Mouse (Mus musculus): ENCODE results near the gene Nus1. TPM values are rescaled to one million over a fixed set of nuclear protein-coding genes. Genes with fewer than 3 reads are reported as not detected.

Nus1 gene
- total RNA-seq (2021) = 10 to 100 TPM; 30.7 to 34.1 TPM
- long read RNA-seq, experiment 1, full-length matches to known transcripts = 24 of 32 reads
- long read RNA-seq, experiment 1, partial matches to known transcripts = 0 of 32 reads
- long read RNA-seq, experiment 1, other reads (novel, unspliced or antisense) = 8 of 32 reads
- long read RNA-seq, experiment 2, full-length matches to known transcripts = 30 of 35 reads
- long read RNA-seq, experiment 2, partial matches to known transcripts = 0 of 35 reads
- long read RNA-seq, experiment 2, other reads (novel, unspliced or antisense) = 5 of 35 reads

DNA sequence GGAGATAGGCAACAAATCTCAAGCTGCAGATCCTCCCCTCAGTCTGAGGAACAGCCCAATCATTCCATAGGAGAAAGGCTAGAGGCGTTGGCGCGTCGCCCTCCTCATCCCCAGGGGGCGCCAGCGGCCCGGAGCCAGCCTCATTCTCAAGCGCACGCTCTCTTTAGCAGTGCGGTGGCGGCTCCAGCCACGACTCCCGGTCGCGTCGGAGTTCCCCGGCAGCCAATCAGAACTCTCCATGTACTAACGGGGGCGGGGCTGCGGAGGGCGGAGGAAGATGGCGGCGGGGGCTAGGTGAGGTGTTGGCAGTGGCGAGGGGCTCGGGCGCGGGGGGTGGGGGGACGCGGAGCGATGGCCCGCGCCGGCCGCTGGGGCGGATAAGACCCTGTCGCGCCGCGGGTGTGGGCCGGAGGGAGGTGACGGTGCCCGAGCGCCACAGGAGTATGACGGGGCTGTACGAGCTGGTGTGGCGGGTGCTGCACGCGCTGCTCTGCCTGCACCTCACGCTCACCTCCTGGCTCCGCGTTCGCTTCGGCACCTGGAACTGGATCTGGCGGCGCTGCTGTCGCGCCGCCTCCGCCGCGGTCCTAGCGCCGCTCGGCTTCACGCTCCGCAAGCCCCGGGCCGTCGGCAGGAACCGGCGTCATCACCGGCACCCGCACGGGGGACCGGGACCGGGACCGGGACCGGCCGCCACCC, at the start of gene Nus1:
TSS of gene Nus1 (plus strand) at position 249 of the 699 bp plus-strand sequence.
- DNase-seq (ENCODE audit: low spot score in 2 of 2) = peak; percentile 95 to 96

DNA sequence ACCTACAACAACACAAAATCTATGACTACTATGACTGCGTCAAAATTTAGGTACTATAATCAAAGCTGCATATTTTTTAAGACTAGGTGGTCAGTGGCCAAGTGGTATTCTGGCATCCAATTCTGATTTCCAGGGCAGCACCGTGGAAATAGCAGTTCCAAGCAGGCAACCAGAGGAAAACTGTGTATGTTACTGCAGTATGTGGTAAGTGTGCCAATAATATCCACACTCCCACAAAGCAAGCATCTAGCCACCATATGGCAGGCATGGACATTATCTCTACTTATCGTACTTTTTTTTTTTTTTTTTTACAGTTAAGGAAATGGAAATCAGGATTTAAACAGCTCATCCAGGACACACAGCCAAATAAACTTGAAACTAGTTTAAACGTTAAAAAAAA, 49.0 kb upstream of the Nus1 start:
- DNase-seq (ENCODE audit: low spot score in 2 of 2) = no peak

- DNase-seq (ENCODE audit: low spot score in 2 of 2) = no peak
Measured at GRCm38 (mm10) chr10:52373834-52374233, 43.5 kb upstream of the Nus1 start.

GRCm38 (mm10) chr10:52374651-52375050, 42.7 kb upstream of the Nus1 start:
- no peak for DNase-seq (ENCODE audit: low spot score in 2 of 2)

DNA sequence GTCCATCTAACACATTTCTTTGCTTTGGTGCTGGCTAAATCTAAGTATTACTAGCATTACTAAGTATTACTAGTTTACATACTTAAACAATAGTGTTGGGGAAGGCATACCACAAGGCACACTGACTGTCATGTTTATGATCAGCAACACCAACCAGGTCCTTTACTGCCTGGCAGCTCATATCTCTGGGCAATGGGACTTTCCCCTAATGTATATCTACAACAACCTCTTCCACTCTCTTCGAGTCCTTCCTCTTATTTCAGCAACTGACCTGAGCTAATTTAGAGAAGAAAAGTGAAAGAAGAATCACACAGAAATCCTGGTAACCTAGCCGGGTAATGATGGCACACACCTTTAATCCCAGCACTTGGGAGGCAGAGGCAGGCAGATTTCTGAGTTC, 40.9 kb upstream of the Nus1 start:
- no peak for DNase-seq (ENCODE audit: low spot score in 2 of 2)

DNA sequence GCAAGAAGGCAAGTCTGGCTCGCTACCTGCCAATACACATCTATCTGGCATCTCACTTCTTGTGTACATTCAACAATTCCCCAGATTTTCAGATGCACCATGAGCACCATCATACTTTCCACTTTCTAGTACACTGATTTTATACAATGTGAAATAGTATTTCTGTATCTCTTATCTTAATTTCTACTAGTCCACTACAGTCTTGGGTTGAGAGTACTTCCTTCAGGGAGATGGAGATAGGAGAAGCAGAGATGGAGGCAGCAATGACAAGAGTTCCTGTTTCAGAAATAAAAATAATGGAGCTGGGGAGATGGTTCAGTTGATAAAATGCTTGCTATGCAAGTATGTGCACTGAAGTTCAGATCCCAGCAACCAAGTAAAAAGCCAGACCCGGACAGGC, 39.5 kb upstream of the Nus1 start:
- DNase-seq (ENCODE audit: low spot score in 2 of 2) = no peak

DNA sequence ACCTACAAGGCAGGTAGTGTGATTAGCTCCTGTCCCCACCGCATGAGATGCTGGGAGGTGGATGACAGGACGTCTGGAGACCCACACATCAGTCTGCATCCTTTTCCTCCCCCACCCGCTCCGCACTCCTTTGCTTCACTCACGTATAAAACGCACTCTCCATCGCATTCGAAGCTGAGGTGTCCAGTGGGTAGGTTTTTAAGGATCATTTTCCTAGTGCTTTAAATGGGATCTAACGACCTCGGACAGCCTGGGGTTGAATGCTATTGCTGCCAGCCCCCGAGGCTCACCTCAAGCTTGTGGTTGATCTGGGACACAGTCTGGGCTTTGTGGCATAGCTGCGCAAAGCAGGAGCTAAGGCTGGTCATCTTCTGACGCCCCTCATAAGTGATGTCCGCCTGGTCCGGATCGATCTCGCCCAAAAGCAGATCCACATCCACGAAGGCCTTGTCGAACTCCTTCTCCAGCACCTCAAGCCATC, 36.0 kb upstream of the Nus1 start:
- peak in 1 of 2 experiments; percentile 12 for DNase-seq (ENCODE audit: low spot score in 2 of 2)

GRCm38 (mm10) chr10:52381845-52382591, 35.3 kb upstream of the Nus1 start, which contains the start of gene Gopc:
Gene Gopc (minus strand): TSS chr10:52382124.
- DNase-seq (ENCODE audit: low spot score in 2 of 2) = peak; percentile 95 to 99

DNA sequence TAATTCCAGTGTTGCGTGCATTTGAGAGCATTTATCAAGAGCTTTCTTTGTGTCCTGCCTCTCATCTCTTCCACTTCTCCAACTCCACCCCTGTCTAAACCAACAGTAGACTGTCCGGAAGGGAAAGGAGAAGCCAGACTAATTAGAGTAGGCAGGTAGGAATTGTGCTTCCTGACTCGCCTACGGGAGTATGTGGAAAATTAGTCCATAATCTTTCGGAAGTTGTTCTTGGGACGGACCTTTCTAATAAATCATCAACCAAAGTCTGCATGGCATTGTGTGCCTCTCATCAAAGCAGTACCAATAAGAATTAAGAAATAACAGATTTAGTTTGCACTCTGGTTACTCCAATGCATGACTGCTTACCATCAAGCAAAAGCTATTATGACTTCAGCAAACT, 34.3 kb upstream of the Nus1 start:
- DNase-seq (ENCODE audit: low spot score in 2 of 2) = no peak

- DNase-seq (ENCODE audit: low spot score in 2 of 2) = no peak
Measured at GRCm38 (mm10) chr10:52383522-52383921, 33.8 kb upstream of the Nus1 start.

DNA sequence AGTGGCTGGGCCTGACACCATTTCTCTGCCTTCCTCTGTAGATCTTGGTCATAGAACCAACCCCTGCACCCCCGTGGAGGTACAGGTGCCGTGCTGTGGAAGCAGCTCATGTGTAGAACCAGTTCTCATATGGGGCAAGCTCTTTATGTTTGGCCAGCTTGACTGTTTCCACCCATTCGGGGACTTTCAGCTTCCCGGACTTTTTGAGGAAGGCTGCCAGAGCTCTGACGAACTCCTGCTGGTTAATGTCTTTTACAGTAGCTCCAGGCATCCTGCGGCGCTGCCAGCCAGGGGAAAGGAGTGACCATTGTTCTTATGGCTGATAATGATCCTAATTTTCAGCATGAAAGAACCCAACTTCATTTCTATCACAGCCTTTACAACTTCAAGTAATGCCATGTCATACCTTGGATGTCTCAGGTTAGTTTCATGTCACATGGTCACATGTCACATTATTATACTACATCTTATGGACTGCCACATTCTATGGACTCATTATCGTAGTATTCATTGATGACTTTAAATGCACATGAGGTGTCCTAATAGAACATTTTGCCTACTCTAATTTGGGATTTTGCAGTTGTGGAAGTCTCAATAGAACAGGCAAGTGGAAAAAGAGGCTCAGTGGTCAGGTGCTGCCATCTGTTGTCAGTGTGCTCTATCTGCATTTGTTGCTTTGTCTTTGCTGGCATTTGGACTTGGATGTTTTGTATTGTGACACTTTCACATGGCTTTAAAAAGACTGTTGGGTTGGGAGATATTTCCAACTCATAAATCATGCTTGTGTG, 32.3 kb upstream of the Nus1 start:
- DNase-seq (ENCODE audit: low spot score in 2 of 2) = peak in 1 of 2 experiments; percentile 29

- DNase-seq (ENCODE audit: low spot score in 2 of 2) = no peak
Measured at GRCm38 (mm10) chr10:52387192-52387591, 30.2 kb upstream of the Nus1 start.

- DNase-seq (ENCODE audit: low spot score in 2 of 2) = no peak
Measured at GRCm38 (mm10) chr10:52388922-52389430, 28.4 kb upstream of the Nus1 start, which contains the start of gene Nepn. Gene Nepn (plus strand): TSS chr10:52388972.

DNA sequence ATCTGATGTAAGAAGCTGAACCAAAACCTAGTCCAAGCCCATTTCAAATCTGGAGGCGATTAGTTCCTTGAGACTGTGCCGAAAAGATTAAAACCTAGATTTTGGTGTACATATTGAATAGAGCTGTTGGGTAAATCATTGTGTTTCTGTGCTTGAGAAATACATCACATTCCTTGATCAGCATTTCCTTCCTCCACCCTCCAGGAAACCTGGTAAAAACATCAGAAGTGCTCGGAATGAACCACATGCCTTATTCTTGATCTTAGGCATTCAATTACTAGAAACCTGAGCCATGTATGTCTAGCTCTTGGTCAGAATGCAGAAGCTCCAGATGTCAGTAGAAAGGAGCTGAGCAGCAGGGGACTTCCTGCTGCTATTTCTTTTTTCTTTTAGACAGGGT, 27.9 kb upstream of the Nus1 start:
- DNase-seq (ENCODE audit: low spot score in 2 of 2) = no peak

- no peak for DNase-seq (ENCODE audit: low spot score in 2 of 2)
Measured at GRCm38 (mm10) chr10:52391208-52391607, 26.1 kb upstream of the Nus1 start.

- DNase-seq (ENCODE audit: low spot score in 2 of 2) = no peak
Measured at GRCm38 (mm10) chr10:52396647-52397046, 20.7 kb upstream of the Nus1 start.

DNA sequence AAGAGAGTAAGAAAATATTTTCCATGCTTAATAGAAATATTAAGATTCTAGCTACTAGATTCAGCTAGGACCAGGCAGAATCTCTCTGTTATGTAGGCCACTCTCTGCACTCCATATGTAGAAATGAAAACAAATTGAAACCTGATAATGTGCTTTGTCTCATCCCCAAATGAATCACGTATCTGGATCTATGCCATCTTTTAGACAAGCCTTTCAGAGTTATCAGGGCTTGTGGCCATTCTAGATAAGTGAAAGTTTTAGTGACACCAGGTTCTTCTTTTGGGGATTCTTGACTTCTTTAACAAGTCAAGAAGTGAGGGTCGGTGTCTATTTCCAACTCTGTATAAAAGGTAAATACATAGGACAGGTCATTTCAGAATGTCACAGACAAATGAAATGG, 18.6 kb upstream of the Nus1 start:
- DNase-seq (ENCODE audit: low spot score in 2 of 2) = no peak

DNA sequence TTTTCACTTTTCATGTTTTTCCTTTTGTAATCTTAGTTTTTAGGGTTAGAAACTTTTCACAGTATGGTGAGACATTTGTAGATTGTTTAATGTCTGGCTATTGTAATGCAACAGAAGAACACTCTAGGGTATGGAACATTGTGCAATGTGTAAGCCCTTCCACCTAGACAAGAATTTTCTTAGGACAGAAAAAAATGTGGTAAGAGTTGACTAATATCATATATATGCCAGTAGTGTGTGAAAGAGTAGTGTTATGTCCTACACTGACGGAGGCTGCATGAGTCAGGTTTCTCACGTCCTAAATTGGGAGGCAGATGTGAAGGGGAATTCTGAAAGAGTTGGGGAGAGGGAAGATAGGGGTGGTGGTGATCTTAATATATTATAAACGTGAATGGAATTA, 17.6 kb upstream of the Nus1 start:
- DNase-seq (ENCODE audit: low spot score in 2 of 2) = no peak

DNA sequence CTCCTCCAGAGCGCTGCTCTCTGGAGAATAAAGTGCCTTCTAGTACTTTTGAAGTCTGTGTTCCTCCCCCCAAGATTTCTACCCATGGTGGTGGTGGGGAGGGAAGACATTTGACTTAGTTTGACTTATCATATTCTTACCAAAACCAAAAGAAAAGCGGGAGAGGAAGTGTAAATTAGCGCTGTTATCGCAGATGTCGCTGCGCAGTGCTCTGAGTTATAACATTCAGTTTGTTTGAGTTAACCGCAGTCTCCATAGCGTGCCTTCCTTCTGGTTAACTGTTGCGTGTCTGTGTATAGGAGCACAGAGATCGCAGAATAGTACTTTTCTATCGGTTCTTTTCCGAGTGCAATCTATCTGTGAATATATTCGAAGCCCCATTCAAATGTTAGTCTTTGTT, 12.2 kb upstream of the Nus1 start:
- no peak for DNase-seq (ENCODE audit: low spot score in 2 of 2)

- no peak for DNase-seq (ENCODE audit: low spot score in 2 of 2)
Measured at GRCm38 (mm10) chr10:52407526-52407925, 9.8 kb upstream of the Nus1 start.

GRCm38 (mm10) chr10:52415020-52415419, 2.3 kb upstream of the Nus1 start:
- no peak for DNase-seq (ENCODE audit: low spot score in 2 of 2)

All from gastrocnemius, postnatal 4 days (tissue).